Mouse (Mus musculus): ENCODE data around the gene Tas2r143. TPM values are rescaled to one million over a fixed set of nuclear protein-coding genes. Genes with fewer than 3 reads are reported as not detected.

Gene Tas2r143
- polyA plus RNA-seq (2012; rRNA removed): 0.14 TPM in 1 of 2 replicates, not detected in the other

DNA sequence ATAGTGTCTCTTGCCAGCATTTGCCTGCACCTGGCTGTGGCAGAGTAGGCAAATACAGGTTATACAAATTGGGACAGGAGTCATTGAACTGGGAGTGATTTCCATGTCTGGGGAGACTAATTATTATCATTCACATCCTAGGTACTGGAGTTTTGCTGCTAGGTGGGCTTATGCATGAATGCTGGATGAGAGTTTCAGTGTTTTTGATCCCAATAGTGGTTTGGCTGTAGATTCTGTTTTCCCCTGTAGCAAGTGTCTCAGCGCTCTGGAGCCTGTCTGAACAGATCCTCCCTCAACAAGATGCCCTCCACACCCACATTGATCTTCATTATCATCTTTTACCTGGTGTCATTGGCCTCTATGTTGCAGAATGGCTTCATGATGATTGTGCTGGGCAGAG is at the start of gene Tas2r143:
Gene Tas2r143, plus strand, starts transcription at position 301 of the 400 bp plus-strand sequence.

DNA sequence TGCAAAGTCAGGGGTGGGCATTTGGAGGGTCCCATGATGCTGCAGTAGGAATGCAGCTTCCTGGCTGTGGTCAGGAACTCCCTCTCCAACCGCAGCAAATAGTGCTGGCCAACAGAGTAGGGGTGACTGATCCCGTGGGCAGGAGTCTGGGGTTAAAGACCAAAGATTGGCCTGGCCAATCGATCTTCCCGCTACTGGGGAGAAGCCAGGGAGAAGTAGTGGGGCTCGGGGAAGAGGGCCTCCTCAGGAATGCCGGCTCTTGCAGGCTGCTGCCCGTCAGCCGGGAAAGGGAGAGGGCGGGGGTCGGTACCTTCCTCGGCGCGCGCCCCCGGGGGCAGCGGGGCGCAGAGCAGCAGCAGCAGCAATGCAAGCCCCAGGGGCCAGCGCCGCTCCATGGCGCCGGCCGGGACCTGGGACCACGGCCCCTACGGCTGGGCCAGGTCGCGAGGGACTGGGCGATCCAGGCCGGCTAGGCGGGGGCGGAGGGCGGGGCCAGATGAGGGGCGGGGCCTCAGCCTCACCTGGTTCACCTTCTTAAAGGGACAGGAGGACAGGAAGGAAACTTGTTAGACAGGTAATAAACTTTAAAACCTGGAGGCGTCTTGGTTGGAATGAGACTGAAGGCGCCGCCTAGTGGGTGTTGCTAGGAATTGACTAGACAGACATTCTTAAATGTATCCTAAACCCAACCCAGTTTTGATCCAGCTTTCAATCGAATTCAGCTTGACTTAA is 27.1 kb upstream of the Tas2r143 start, which contains the start of gene Epha1:
Gene Epha1, minus strand, starts transcription at position 453 of the 732 bp plus-strand sequence.

DNA sequence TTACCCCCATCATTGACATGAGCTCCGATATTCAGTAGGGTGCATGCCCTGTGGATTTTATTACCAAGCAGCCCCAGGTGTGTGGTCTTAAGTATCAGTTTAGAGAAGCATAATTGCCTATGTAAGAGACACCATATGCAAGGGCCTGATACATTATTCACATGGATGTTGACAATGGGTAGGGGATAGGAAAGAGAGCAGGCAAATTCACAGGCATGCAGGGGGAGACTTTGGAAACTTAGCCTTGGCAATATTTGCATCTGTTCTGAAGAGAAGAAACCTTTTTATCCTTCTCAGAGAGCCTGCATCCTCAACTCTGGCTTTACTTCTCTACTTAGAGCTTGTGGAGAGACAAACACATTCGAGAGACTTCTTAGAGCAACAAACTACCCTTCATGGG is 5.1 kb downstream of the Tas2r143 start, which contains the start of gene Tas2r135:
Gene Tas2r135, plus strand, starts transcription at position 301 of the 400 bp plus-strand sequence.

DNA sequence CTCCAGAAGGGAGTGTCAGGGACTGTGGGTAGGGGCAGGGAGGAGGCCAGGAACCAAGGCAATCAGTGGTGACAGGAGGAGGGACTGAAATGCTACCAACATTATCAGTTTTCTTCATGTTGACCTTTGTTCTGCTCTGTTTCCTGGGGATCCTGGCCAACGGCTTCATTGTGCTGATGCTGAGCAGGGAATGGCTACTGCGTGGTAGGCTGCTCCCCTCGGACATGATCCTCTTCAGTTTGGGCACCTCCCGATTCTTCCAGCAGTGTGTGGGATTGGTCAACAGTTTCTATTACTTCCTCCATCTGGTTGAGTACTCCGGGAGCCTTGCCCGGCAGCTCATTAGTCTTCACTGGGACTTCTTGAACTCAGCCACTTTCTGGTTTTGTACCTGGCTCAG is 34.4 kb downstream of the Tas2r143 start, which contains the start of gene Tas2r126:
Gene Tas2r126, plus strand, starts transcription at position 90 of the 400 bp plus-strand sequence.

Other genes starting within 250 kb of the Tas2r143 start
- gene Tas2r144, start 184.9 kb upstream of the Tas2r143 start, polyA plus RNA-seq (2012; rRNA removed): not detected in 2 replicates
- 11.7 and 18.5 TPM in 2 replicates for gene Gstk1, start 154.3 kb upstream of the Tas2r143 start, polyA plus RNA-seq (2012; rRNA removed)
- gene Tmem139, start 138.3 kb upstream of the Tas2r143 start, polyA plus RNA-seq (2012; rRNA removed): 0.35 and 0.87 TPM in 2 replicates
- 79.0 and 114 TPM in 2 replicates for gene Casp2, start 135.3 kb upstream of the Tas2r143 start, polyA plus RNA-seq (2012; rRNA removed)
- gene Clcn1, start 113.6 kb upstream of the Tas2r143 start, polyA plus RNA-seq (2012; rRNA removed): 8.6 and 9.3 TPM in 2 replicates
- 10.4 and 12.3 TPM in 2 replicates for gene Fam131b, start 75.6 kb upstream of the Tas2r143 start, polyA plus RNA-seq (2012; rRNA removed)
- 57.3 and 91.0 TPM in 2 replicates for gene Zyx, start 50.6 kb upstream of the Tas2r143 start, polyA plus RNA-seq (2012; rRNA removed)
- gene Epha1, start 27.0 kb upstream of the Tas2r143 start, polyA plus RNA-seq (2012; rRNA removed): 1.9 and 3.1 TPM in 2 replicates
- 0.09 TPM in 1 of 2 replicates, not detected in the other for gene Tas2r135, start 5.2 kb downstream of the Tas2r143 start, polyA plus RNA-seq (2012; rRNA removed)
- not detected in 2 replicates for gene Tas2r126, start 34.3 kb downstream of the Tas2r143 start, polyA plus RNA-seq (2012; rRNA removed)
- not detected in 2 replicates for gene Olfr458, start 65.0 kb downstream of the Tas2r143 start, polyA plus RNA-seq (2012; rRNA removed)
- gene Olfr457, start 76.1 kb downstream of the Tas2r143 start, polyA plus RNA-seq (2012; rRNA removed): not detected in 2 replicates
- gene Olfr456, start 87.0 kb downstream of the Tas2r143 start, polyA plus RNA-seq (2012; rRNA removed): not detected in 2 replicates
- not detected in 2 replicates for gene Olfr455, start 147.3 kb downstream of the Tas2r143 start, polyA plus RNA-seq (2012; rRNA removed)
- gene Tcaf3, start 197.5 kb downstream of the Tas2r143 start, polyA plus RNA-seq (2012; rRNA removed): not detected in 2 replicates
- 2.9 and 3.8 TPM in 2 replicates for gene Tcaf2, start 245.0 kb downstream of the Tas2r143 start, polyA plus RNA-seq (2012; rRNA removed)